Mouse (Mus musculus) hindbrain, embryonic 13.5 days (tissue): Measurements from ENCODE around the gene Trabd2b. TPM values are rescaled to one million over a fixed set of nuclear protein-coding genes. Genes with fewer than 3 reads are reported as not detected.

ENCODE experiments used
- ATAC-seq: fragments of 200-750 bp; cut with Nextera tagmentation; 2 replicates; pipeline ENCODE4 v1.8.0; 2017; ENCODE audit warnings: moderate TSS enrichment; ENCODE audit not compliant: low FRiP score
- H3K27ac ChIP-seq: fragments of 300-500 bp; sonication (generic); 2 replicates; pipeline ENCODE4 v1.5.1; 2015; ENCODE audit warnings: inconsistent platforms, mild to moderate bottlenecking, moderate library complexity
- H3K27me3 ChIP-seq: fragments of 300-500 bp; sonication (generic); 2 replicates; pipeline ENCODE4 v1.6.1; 2015; ENCODE audit warnings: mild to moderate bottlenecking, inconsistent platforms
- H3K36me3 ChIP-seq: fragments of 300-500 bp; sonication (generic); 2 replicates; pipeline ENCODE4 v1.6.1; 2015; ENCODE audit warnings: mild to moderate bottlenecking, inconsistent platforms
- H3K4me1 ChIP-seq: fragments of 300-500 bp; sonication (generic); replicated peaks from 2 replicates; pipeline ENCODE4 v1.6.1; 2015; ENCODE audit warnings: inconsistent platforms
- H3K4me2 ChIP-seq: fragments of 300-500 bp; sonication (generic); 2 replicates; pipeline ENCODE4 v1.6.1; 2015; ENCODE audit warnings: inconsistent platforms, mild to moderate bottlenecking, moderate library complexity
- H3K4me3 ChIP-seq: fragments of 300-500 bp; sonication (generic); 2 replicates; pipeline ENCODE4 v1.5.1; 2015; ENCODE audit warnings: mild to moderate bottlenecking, inconsistent platforms
- H3K9ac ChIP-seq: fragments of 300-500 bp; sonication (generic); 2 replicates; pipeline ENCODE4 v1.6.1; 2015; ENCODE audit warnings: mild to moderate bottlenecking, inconsistent platforms
- H3K9me3 ChIP-seq: fragments of 300-500 bp; sonication (generic); 2 replicates; pipeline ENCODE4 v1.6.1; 2016; ENCODE audit warnings: inconsistent platforms
- WGBS: fragments of 180-500 bp; shearing (Covaris S2); methylation state at CpG from one replicate; pipeline ENCODE4 v1.1.7; 2015; 5-methylcytosine and 5-hydroxymethylcytosine counted together
- polyA plus RNA-seq: library from polyadenylated mRNA; unstranded; fragments of >200 nt; fragmentation: Nextera tagmentation; extraction: Ambion mirVana; gene quantifications from 2 replicates; pipeline ENCODE4 v1.2.1, GENCODE M21; 2015

The Trabd2b gene
- polyA plus RNA-seq, 1 experiment from 2014 or later = 0.78 TPM

DNA sequence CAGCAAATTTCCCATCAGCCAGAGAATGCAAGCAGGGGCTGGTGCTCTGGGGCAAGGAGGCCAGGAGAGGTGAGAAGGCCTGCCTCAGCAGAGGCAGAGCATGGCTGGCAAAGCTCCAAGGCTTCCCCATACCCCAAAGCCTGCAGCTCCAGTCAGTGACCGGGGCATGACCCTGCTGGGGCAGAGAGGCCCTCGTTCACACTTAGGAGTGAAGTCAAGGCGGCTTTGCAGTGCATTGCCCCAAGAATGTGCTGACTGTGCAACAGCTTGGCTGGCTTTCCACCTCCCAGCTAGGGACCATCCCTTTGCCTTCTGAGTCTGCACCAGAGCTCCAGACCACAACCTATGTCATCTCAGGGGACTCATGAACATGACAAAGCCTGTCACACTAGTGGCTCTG, 152.0 kb downstream of the Trabd2b start:
- WGBS = 50% methylated on average over 3 of the region's 3 CpGs
- H3K27me3 ChIP-seq = no peaks in the 10 kb centered on the region
- no peaks in the 10 kb centered on the region for H3K9me3 ChIP-seq
- H3K4me2 ChIP-seq = no peak overlapping the region
- H3K27ac ChIP-seq = no peak overlapping the region
- H3K36me3 ChIP-seq = no peaks in the 10 kb centered on the region
- no peak overlapping the region for H3K4me3 ChIP-seq
- no peak overlapping the region for H3K9ac ChIP-seq
- no peaks in the 10 kb centered on the region for H3K4me1 ChIP-seq
- no peak for ATAC-seq

DNA sequence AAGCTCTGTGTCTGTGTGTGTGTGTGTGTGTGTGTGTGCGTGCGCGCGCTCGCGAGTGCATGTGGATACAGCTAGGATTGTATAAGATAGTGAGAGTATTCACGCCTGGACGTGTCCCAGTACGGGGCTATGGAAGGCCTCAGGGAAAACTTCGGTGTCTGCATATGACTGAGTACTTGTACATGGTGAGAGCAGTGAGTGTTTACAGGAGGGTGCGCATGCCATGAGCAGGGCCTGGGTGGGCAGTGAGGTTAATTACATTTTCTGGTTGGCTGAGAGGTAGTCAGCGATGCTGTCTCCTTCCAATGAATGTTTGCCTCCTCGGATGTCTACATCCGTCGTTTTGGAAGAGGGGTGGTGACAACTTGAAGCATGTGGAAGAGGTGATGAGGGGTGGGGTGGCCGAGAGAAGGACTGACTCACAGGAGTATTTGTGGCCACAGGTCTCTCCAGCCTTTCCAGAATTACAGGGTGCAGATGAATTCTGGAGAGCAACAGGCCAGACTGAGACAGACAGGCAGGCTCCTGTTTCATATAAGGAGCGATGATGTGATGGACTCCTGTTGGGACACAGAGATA, 154.2 kb downstream of the Trabd2b start:
- Histone ChIP-seq H3K4me3 (no peak overlapping the region), H3K27me3 (no peaks in the 10 kb centered on the region), H3K36me3 (no peaks in the 10 kb centered on the region), H3K4me1 (peaks cover 8% of the 10 kb centered on the region; the same call in 1 of the 2 replicates), H3K4me2 (no peak overlapping the region), H3K27ac (no peak overlapping the region), H3K9me3 (no peaks in the 10 kb centered on the region), H3K9ac (no peak overlapping the region)
- ATAC-seq = no peak
- 84% methylated on average over 17 of the region's 17 CpGs for WGBS

- WGBS = 68% methylated on average over 5 of the region's 5 CpGs
- no peak for ATAC-seq
These were observed 157.7 kb downstream of the Trabd2b start for GRCm38 (mm10) chr4:114564131-114564695.

DNA sequence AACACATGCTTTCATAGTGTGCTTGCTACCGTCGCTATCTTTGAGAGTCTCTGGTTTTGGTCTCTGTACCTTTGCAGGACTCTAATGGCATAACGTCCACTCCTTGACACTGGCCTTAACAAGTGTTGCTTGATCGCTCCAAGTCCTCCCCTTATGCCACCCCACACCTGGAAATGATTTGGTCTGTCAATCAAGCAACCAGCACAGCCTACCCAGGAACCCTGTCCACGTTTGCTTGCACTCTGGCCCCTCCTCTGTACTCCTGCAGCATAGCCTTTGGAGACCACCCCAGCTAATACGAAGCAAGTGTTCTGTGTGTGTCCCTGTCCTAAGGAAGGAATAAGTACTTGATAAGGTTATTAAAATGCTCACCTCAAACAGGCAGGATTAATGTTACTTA, 161.1 kb downstream of the Trabd2b start:
- Histone ChIP-seq H3K9me3 (no peaks in the 10 kb centered on the region), H3K27me3 (no peaks in the 10 kb centered on the region), H3K9ac (no peak overlapping the region), H3K36me3 (no peaks in the 10 kb centered on the region), H3K4me2 (no peak overlapping the region), H3K4me3 (no peak overlapping the region), H3K4me1 (peaks cover 8% of the 10 kb centered on the region; the same call in 1 of the 2 replicates), H3K27ac (no peak overlapping the region)
- 77% methylated on average over 6 of the region's 6 CpGs for WGBS
- no peak for ATAC-seq

More at GRCm38 (mm10) chr4:114564131-114564695, 157.7 kb downstream of the Trabd2b start:
- Histone ChIP-seq H3K9ac (no peak overlapping the region), H3K4me2 (no peak overlapping the region), H3K4me1 (peaks cover 8% of the 10 kb centered on the region; the same call in 1 of the 2 replicates), H3K9me3 (no peaks in the 10 kb centered on the region), H3K36me3 (no peaks in the 10 kb centered on the region), H3K27ac (no peak overlapping the region), H3K27me3 (no peaks in the 10 kb centered on the region), H3K4me3 (no peak overlapping the region)

GRCm38 (mm10) chr4:114568081-114568605, 161.6 kb downstream of the Trabd2b start:
- no peak for ATAC-seq
- Histone ChIP-seq H3K9me3 (no peaks in the 10 kb centered on the region), H3K4me2 (no peak overlapping the region), H3K27me3 (no peaks in the 10 kb centered on the region), H3K4me3 (no peak overlapping the region), H3K36me3 (no peaks in the 10 kb centered on the region), H3K9ac (no peak overlapping the region), H3K27ac (no peak overlapping the region), H3K4me1 (peaks cover 8% of the 10 kb centered on the region; the same call in 1 of the 2 replicates)
- WGBS = 91% methylated on average over 1 of the region's 1 CpGs

DNA sequence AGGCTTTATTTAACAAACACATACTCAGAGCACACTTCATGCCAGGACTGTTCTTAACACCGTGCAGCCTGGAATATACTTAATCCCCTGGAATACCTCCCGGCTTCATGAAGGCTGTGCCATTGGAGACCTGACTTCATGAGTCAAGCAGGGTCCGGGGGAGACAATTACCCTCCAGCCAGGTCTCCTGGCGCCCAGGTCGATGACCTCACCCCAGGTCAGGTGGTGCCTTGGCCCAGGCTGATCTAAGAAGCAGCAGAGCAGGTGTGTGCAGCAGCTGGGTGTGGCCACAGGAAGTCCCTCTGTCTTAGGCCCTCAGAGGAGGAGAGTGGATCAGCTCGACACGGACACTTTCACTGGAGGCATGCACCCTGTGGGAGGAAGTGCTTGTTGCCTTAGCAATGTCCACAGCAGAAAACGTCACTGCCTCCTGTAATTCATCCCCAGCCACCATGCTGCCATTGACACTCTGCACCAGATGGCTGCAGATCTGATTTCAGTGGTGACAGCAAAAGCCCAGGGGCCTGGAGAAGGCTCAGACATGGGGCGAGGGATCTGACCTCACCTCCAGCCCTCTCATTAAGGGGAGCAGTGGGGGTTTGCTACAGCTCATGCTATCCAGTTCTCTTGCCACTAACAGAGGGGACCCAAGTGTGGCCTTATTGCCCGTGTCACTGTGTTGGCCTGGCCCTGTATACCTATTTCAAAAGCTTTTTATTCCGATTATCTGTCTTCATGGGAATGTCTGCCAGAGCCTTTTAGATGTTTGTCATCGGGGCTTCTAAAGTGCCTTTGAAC, 171.8 kb downstream of the Trabd2b start:
- ATAC-seq = peak; percentile 47
- Histone ChIP-seq H3K36me3 (no peaks in the 10 kb centered on the region), H3K4me2 (no peak overlapping the region), H3K27ac (0 out of 2 replicates have a peak overlapping the region, but pooled peaks have one; percentile 24), H3K27me3 (no peaks in the 10 kb centered on the region), H3K9ac (no peak overlapping the region), H3K4me1 (peaks cover 12% of the 10 kb centered on the region), H3K9me3 (no peaks in the 10 kb centered on the region), H3K4me3 (no peak overlapping the region)
- WGBS = 48% methylated on average over 12 of the region's 12 CpGs

DNA sequence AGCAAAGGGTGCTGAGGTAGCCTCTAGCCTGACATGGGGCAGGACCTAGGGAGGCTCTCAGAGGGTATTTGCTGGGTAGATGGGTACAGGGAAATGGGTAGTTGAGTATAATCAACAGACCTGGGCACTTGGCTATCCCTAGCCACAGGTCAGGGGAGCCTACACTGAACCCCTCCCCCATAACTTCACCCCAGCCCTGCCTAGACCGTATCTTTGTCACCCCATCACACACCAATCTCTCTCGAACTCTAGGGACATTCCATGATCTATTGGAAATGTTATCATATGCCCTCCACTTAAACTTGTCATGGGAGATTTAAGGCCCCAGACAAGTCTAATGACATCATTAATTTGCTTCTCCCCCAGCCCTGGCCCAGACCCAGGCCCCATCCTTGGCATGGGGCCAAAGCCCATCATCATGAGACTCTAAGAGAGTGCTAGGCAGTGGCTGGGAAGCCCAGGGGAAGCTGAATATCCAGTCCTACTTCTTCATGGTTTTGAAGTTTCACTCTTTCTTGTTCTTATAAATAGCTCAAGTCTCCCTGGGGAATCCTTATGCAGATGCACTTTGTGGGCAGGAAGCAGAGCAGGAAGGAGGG, 177.1 kb downstream of the Trabd2b start:
- WGBS = 75% methylated on average over 2 of the region's 2 CpGs
- Histone ChIP-seq H3K9ac (no peak overlapping the region), H3K4me3 (no peak overlapping the region)

GRCm38 (mm10) chr4:114584686-114585085, 178.2 kb downstream of the Trabd2b start:
- H3K36me3 ChIP-seq = no peaks in the 10 kb centered on the region
- H3K4me2 ChIP-seq = no peak overlapping the region
- H3K4me1 ChIP-seq = peaks cover 8% of the 10 kb centered on the region; the same call in 1 of the 2 replicates
- no peak overlapping the region for H3K4me3 ChIP-seq
- no peak for ATAC-seq
- H3K27ac ChIP-seq = no peak overlapping the region
- WGBS = 89% methylated on average over 1 of the region's 1 CpGs
- H3K27me3 ChIP-seq = no peaks in the 10 kb centered on the region
- no peak overlapping the region for H3K9ac ChIP-seq
- H3K9me3 ChIP-seq = no peaks in the 10 kb centered on the region

More for the DNA sequence above, 177.1 kb downstream of the Trabd2b start:
- no peak overlapping the region for H3K4me2 ChIP-seq
- ATAC-seq = peak; percentile 62; the same call in 1 of the 2 replicates
- H3K9me3 ChIP-seq = no peaks in the 10 kb centered on the region
- no peaks in the 10 kb centered on the region for H3K27me3 ChIP-seq
- H3K27ac ChIP-seq = 0 out of 2 replicates have a peak overlapping the region, but pooled peaks have one; percentile 12
- peaks cover 13% of the 10 kb centered on the region; the same call in 1 of the 2 replicates for H3K4me1 ChIP-seq
- H3K36me3 ChIP-seq = no peaks in the 10 kb centered on the region

GRCm38 (mm10) chr4:114593554-114594215, 187.2 kb downstream of the Trabd2b start:
- 73% methylated on average over 13 of the region's 13 CpGs for WGBS
- H3K27me3 ChIP-seq = no peaks in the 10 kb centered on the region

DNA sequence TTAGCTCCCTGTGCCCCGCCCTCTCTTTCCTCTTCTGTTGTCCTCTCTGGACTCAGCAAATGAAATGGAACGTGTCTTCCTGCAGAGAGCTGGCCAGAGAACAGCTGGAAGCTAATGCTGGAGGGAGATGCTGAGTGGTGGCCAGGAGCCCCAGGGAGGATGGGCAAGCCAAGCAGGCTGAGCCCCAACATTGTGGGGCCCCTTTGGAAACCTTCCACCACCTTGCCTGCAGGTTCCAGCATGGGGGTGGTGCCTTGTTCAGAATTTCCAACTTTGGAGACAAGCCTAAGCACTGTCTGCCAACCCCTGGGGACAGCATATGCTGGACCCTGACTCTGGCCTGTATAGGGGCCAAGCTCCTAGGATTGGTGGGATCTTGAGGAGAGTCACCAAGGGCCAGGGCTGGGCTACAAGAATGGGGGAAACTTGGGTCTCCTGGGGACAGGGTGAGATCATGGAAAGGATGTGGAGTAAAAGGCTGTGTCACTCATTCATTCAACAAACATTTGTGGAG, 188.7 kb downstream of the Trabd2b start:
- WGBS = 45% methylated on average over 2 of the region's 2 CpGs
- ATAC-seq = no peak
- H3K4me3 ChIP-seq = no peak overlapping the region
- H3K27me3 ChIP-seq = 0 out of 2 replicates have a peak, but pooled peaks cover 3% of the 10 kb centered on the region
- H3K9ac ChIP-seq = no peak overlapping the region
- H3K9me3 ChIP-seq = no peaks in the 10 kb centered on the region
- H3K4me2 ChIP-seq = no peak overlapping the region
- H3K27ac ChIP-seq = no peak overlapping the region
- H3K4me1 ChIP-seq = peaks cover 8% of the 10 kb centered on the region; the same call in 1 of the 2 replicates
- no peaks in the 10 kb centered on the region for H3K36me3 ChIP-seq

More at GRCm38 (mm10) chr4:114593554-114594215, 187.2 kb downstream of the Trabd2b start:
- Histone ChIP-seq H3K4me1 (peaks cover 8% of the 10 kb centered on the region; the same call in 1 of the 2 replicates), H3K4me2 (no peak overlapping the region), H3K9ac (no peak overlapping the region), H3K36me3 (no peaks in the 10 kb centered on the region), H3K27ac (no peak overlapping the region), H3K4me3 (no peak overlapping the region), H3K9me3 (no peaks in the 10 kb centered on the region)
- no peak for ATAC-seq

DNA sequence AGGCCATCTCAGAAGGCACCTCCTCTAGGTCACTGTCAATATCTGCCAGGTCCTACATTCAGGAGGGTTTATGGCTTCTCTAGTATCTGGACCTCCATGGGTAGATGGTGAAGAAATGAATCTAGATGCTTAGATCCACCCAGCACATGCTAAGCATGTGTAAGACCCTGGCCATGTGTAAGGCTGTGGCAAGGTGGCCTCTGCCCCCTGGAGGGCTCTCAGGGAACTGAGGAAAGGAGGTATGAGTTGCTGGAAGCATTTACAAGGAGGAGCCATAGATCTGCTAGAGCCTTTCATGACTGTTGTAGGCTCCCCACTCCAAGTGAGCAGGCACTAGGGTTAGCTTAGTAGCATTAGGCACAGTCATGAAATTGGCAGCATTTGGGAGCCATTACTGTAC, 192.6 kb downstream of the Trabd2b start:
- ATAC-seq = no peak
- Histone ChIP-seq H3K9me3 (no peaks in the 10 kb centered on the region), H3K27ac (no peak overlapping the region), H3K4me3 (no peak overlapping the region), H3K4me2 (no peak overlapping the region), H3K36me3 (no peaks in the 10 kb centered on the region), H3K4me1 (peaks cover 14% of the 10 kb centered on the region), H3K27me3 (0 out of 2 replicates have a peak, but pooled peaks cover 3% of the 10 kb centered on the region), H3K9ac (no peak overlapping the region)
